Mouse (Mus musculus): ENCODE measurements at regions not wholly inside any gene's neighbourhood (a gene's known extent, or its start where the extent isn't known, plus 50 kb on each side); places are given as distances from the start of the nearest gene placed in this dataset.

- TF ChIP-seq CTCF (IDR thresholded peaks at IDR 0.05) (no peak), EP300 (IDR thresholded peaks at IDR 0.05) (no peak)
Observed at GRCm38 (mm10) chr6:121531825-121532389, 58.4 kb upstream of the Iqsec3 start.

Data from lung, postnatal 0 days (tissue).